Mouse (Mus musculus): ENCODE measurements at regions not wholly inside any gene's neighbourhood (a gene's known extent, or its start where the extent isn't known, plus 50 kb on each side); places are given as distances from the start of the nearest gene placed in this dataset.

DNA sequence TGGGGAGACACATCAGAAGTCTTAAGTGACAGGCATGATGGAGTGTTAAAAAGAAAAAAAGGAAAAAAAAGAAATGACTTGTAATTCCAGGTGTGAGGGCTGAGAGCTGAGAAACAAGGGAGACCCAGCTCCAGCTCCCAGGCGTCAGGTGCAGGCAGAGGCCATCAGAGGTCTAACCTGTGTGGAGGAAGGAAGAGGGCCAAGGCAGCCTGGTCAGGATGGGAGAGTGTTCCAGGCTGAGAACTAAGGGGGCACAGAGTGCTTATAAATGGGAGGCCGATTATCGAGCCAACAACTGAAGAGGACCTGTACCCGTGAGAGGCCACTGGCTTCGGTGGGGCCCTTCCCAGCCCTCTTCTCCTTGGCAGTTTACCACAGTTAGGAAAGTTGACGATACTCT, 53.3 kb upstream of the Zfp706 start:
- TF ChIP-seq POLR2A (IDR thresholded peaks at IDR 0.05; ENCODE audit: low read depth, low read length), result no peak
- no peak for TF ChIP-seq CHD2 (IDR thresholded peaks at IDR 0.05; ENCODE audit: low read length)
- TF ChIP-seq ZC3H11A (IDR thresholded peaks at IDR 0.05; ENCODE audit: low read depth, low read length), result no peak
- no peak for TF ChIP-seq CTCF (conservative IDR thresholded peaks at IDR 0.05 in 1 of 2, IDR thresholded peaks at IDR 0.05 in 1 of 2; ENCODE audit: low read depth in 2 of 2, low read length in 2 of 2)
- TF ChIP-seq POLR2AphosphoS2 (IDR thresholded peaks at IDR 0.05; ENCODE audit: low read depth, low read length), result no peak
- TF ChIP-seq EP300 (IDR thresholded peaks at IDR 0.05; ENCODE audit: low read length), result no peak
- TF ChIP-seq IRF4 (IDR thresholded peaks at IDR 0.05; ENCODE audit: low read depth, low read length), result no peak
- TF ChIP-seq ELF1 (IDR thresholded peaks at IDR 0.05; ENCODE audit: low read depth, low read length), result no peak
